Mouse (Mus musculus): ENCODE results near the gene Sptb. TPM values are rescaled to one million over a fixed set of nuclear protein-coding genes. Genes with fewer than 3 reads are reported as not detected.

The Sptb gene
- polyA plus RNA-seq, 1 experiment from 2014 or later = 1.3 TPM

DNA sequence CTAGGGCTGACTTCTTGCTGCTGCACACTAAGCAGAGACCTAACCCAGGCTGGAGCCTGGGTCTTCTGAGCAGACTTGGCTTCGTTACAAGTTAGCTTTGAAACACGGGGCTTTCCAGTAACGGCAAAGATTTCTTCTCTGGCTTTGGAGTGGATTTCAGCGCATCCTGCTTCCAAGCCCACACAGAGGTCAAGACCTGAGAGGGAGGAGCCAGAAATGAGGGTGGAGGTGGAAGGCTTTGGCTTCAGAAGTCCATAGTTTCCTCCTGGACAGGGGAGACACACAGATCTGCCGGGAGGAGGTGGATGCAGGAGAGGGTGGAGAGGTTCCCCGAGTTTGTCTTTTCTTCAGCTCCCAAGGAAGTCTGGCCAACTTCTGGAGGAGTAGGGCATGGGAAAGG, 120.8 kb downstream of the Sptb start:
- H3K36me3 ChIP-seq (ENCODE audit: control insufficient read depth, insufficient read depth, low read length) = no peaks in the 10 kb centered on the region
- H3K4me3 ChIP-seq (ENCODE audit: low read length) = no peak overlapping the region
- H3K4me1 ChIP-seq (replicated peaks; ENCODE audit: control insufficient read depth, insufficient read depth, low read length) = peaks cover 23% of the 10 kb centered on the region
- H3K27me3 ChIP-seq (ENCODE audit: control insufficient read depth, insufficient read depth, low read depth, low read length) = peaks cover 2% of the 10 kb centered on the region; the same call in 1 of the 2 replicates
- H3K27ac ChIP-seq (ENCODE audit: low read length) = 0 out of 2 replicates have a peak overlapping the region, but pooled peaks have one; percentile 7
- H3K4me2 ChIP-seq (ENCODE audit: low read depth, low read length) = no peak overlapping the region
- ATAC-seq (ENCODE audit: low read depth) = no peak
- H3K9ac ChIP-seq (ENCODE audit: low read length) = no peak overlapping the region
- H3K9me3 ChIP-seq (ENCODE audit: control insufficient read depth, low read length) = no peaks in the 10 kb centered on the region
- WGBS = 25% methylated on average over 6 of the region's 6 CpGs

- Histone ChIP-seq H3K27ac (ENCODE audit: low read length) (no peak overlapping the region), H3K9ac (ENCODE audit: low read length) (no peak overlapping the region), H3K4me3 (ENCODE audit: low read length) (no peak overlapping the region), H3K4me2 (ENCODE audit: low read depth, low read length) (no peak overlapping the region), H3K9me3 (ENCODE audit: control insufficient read depth, low read length) (no peaks in the 10 kb centered on the region), H3K4me1 (replicated peaks; ENCODE audit: control insufficient read depth, insufficient read depth, low read length) (peaks cover 19% of the 10 kb centered on the region), H3K36me3 (ENCODE audit: control insufficient read depth, insufficient read depth, low read length) (no peaks in the 10 kb centered on the region), H3K27me3 (ENCODE audit: control insufficient read depth, insufficient read depth, low read depth, low read length) (peaks cover 2% of the 10 kb centered on the region; the same call in 1 of the 2 replicates)
- no peak for ATAC-seq (ENCODE audit: low read depth)
- 71% methylated on average over 11 of the region's 11 CpGs for WGBS
These were observed 123.0 kb downstream of the Sptb start for GRCm38 (mm10) chr12:76587357-76587756.

GRCm38 (mm10) chr12:76585028-76585427, 125.3 kb downstream of the Sptb start:
- H3K4me3 ChIP-seq (ENCODE audit: low read length) = no peak overlapping the region
- ATAC-seq (ENCODE audit: low read depth) = no peak
- no peaks in the 10 kb centered on the region for H3K9me3 ChIP-seq (ENCODE audit: control insufficient read depth, low read length)
- no peak overlapping the region for H3K4me2 ChIP-seq (ENCODE audit: low read depth, low read length)
- H3K27me3 ChIP-seq (ENCODE audit: control insufficient read depth, insufficient read depth, low read depth, low read length) = peaks cover 2% of the 10 kb centered on the region; the same call in 1 of the 2 replicates
- H3K4me1 ChIP-seq (replicated peaks; ENCODE audit: control insufficient read depth, insufficient read depth, low read length) = peaks cover 20% of the 10 kb centered on the region
- H3K27ac ChIP-seq (ENCODE audit: low read length) = no peak overlapping the region
- no peak overlapping the region for H3K9ac ChIP-seq (ENCODE audit: low read length)
- H3K36me3 ChIP-seq (ENCODE audit: control insufficient read depth, insufficient read depth, low read length) = no peaks in the 10 kb centered on the region

DNA sequence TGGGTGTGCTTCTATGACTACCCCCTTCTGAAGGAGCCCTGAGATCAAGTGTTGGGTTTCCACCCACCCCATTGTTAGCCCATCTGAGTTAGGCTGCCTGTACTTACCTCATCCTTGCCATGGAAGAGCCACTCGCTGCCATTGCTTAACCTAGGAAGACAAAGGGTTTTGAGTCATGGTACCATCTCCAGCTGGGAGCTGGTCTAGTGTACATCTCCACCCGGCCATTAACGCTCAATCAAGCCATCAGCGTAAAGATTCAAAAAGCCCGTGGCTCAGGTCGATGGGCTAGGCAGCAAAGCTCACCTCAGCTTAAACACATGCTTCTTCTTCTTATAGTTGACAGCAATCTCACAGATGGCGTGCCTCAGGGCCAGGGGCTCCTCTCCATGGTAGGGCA, 126.9 kb downstream of the Sptb start:
- ATAC-seq (ENCODE audit: low read depth) = no peak
- H3K4me3 ChIP-seq (ENCODE audit: low read length) = no peak overlapping the region
- 90% methylated on average over 7 of the region's 7 CpGs for WGBS
- H3K9me3 ChIP-seq (ENCODE audit: control insufficient read depth, low read length) = no peaks in the 10 kb centered on the region
- no peak overlapping the region for H3K27ac ChIP-seq (ENCODE audit: low read length)
- H3K4me2 ChIP-seq (ENCODE audit: low read depth, low read length) = no peak overlapping the region
- no peak overlapping the region for H3K9ac ChIP-seq (ENCODE audit: low read length)
- H3K27me3 ChIP-seq (ENCODE audit: control insufficient read depth, insufficient read depth, low read depth, low read length) = peaks cover 2% of the 10 kb centered on the region; the same call in 1 of the 2 replicates
- no peaks in the 10 kb centered on the region for H3K36me3 ChIP-seq (ENCODE audit: control insufficient read depth, insufficient read depth, low read length)
- H3K4me1 ChIP-seq (replicated peaks; ENCODE audit: control insufficient read depth, insufficient read depth, low read length) = peaks cover 11% of the 10 kb centered on the region

GRCm38 (mm10) chr12:76582841-76583240, 127.5 kb downstream of the Sptb start:
- no peak overlapping the region for H3K9ac ChIP-seq (ENCODE audit: low read length)
- ATAC-seq (ENCODE audit: low read depth) = peak; percentile 86
- 15% methylated on average over 6 of the region's 6 CpGs for whole genome bisulfite sequencing

GRCm38 (mm10) chr12:76582139-76582538, 128.2 kb downstream of the Sptb start:
- H3K36me3 ChIP-seq (ENCODE audit: control insufficient read depth, insufficient read depth, low read length) = no peaks in the 10 kb centered on the region
- H3K4me3 ChIP-seq (ENCODE audit: low read length) = no peak overlapping the region
- no peak for ATAC-seq (ENCODE audit: low read depth)
- H3K27ac ChIP-seq (ENCODE audit: low read length) = no peak overlapping the region
- peaks cover 11% of the 10 kb centered on the region for H3K4me1 ChIP-seq (replicated peaks; ENCODE audit: control insufficient read depth, insufficient read depth, low read length)
- WGBS = 71% methylated on average over 3 of the region's 3 CpGs
- no peak overlapping the region for H3K4me2 ChIP-seq (ENCODE audit: low read depth, low read length)
- H3K9ac ChIP-seq (ENCODE audit: low read length) = no peak overlapping the region
- H3K27me3 ChIP-seq (ENCODE audit: control insufficient read depth, insufficient read depth, low read depth, low read length) = no peaks in the 10 kb centered on the region
- H3K9me3 ChIP-seq (ENCODE audit: control insufficient read depth, low read length) = no peaks in the 10 kb centered on the region

More at GRCm38 (mm10) chr12:76582841-76583240, 127.5 kb downstream of the Sptb start:
- no peak overlapping the region for H3K4me2 ChIP-seq (ENCODE audit: low read depth, low read length)
- H3K27me3 ChIP-seq (ENCODE audit: control insufficient read depth, insufficient read depth, low read depth, low read length) = peaks cover 1% of the 10 kb centered on the region; the same call in 1 of the 2 replicates
- H3K4me1 ChIP-seq (replicated peaks; ENCODE audit: control insufficient read depth, insufficient read depth, low read length) = peaks cover 11% of the 10 kb centered on the region
- peak overlapping the region; percentile 17; the same call in 1 of the 2 replicates for H3K27ac ChIP-seq (ENCODE audit: low read length)
- H3K4me3 ChIP-seq (ENCODE audit: low read length) = no peak overlapping the region
- no peaks in the 10 kb centered on the region for H3K36me3 ChIP-seq (ENCODE audit: control insufficient read depth, insufficient read depth, low read length)
- no peaks in the 10 kb centered on the region for H3K9me3 ChIP-seq (ENCODE audit: control insufficient read depth, low read length)

GRCm38 (mm10) chr12:76579806-76580205, 130.5 kb downstream of the Sptb start:
- Histone ChIP-seq H3K36me3 (ENCODE audit: control insufficient read depth, insufficient read depth, low read length) (peaks cover 8% of the 10 kb centered on the region), H3K27ac (ENCODE audit: low read length) (no peak overlapping the region), H3K9ac (ENCODE audit: low read length) (no peak overlapping the region), H3K9me3 (ENCODE audit: control insufficient read depth, low read length) (no peaks in the 10 kb centered on the region), H3K4me1 (replicated peaks; ENCODE audit: control insufficient read depth, insufficient read depth, low read length) (peaks cover 11% of the 10 kb centered on the region), H3K4me3 (ENCODE audit: low read length) (no peak overlapping the region), H3K4me2 (ENCODE audit: low read depth, low read length) (no peak overlapping the region), H3K27me3 (ENCODE audit: control insufficient read depth, insufficient read depth, low read depth, low read length) (no peaks in the 10 kb centered on the region)
- ATAC-seq (ENCODE audit: low read depth) = no peak
- 87% methylated on average over 1 of the region's 1 CpGs for WGBS

DNA sequence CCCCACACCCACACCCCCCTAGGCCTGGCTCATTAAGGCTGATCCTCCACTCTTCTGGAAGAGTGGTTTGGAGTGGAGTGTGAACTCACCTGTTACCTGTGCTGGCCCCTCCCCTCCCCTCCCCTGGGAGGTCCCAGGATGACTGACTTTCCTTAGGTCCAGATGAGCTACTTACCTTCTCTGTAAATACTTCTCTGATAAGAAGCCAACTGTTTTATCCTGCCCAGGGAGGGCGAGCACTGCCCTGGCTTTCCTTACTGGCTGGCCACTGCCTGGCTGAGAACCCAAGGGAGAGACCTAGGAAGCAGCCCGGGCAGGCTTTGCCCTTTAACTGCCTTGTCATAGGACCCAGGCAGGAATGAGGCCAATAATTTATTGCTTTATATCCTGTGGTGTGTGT, 131.9 kb downstream of the Sptb start:
- peaks cover 8% of the 10 kb centered on the region for H3K36me3 ChIP-seq (ENCODE audit: control insufficient read depth, insufficient read depth, low read length)
- H3K9me3 ChIP-seq (ENCODE audit: control insufficient read depth, low read length) = no peaks in the 10 kb centered on the region
- no peak overlapping the region for H3K9ac ChIP-seq (ENCODE audit: low read length)
- ATAC-seq (ENCODE audit: low read depth) = no peak
- no peak overlapping the region for H3K4me3 ChIP-seq (ENCODE audit: low read length)
- 61% methylated on average over 2 of the region's 2 CpGs for WGBS
- H3K4me2 ChIP-seq (ENCODE audit: low read depth, low read length) = no peak overlapping the region
- H3K27me3 ChIP-seq (ENCODE audit: control insufficient read depth, insufficient read depth, low read depth, low read length) = no peaks in the 10 kb centered on the region
- peaks cover 11% of the 10 kb centered on the region for H3K4me1 ChIP-seq (replicated peaks; ENCODE audit: control insufficient read depth, insufficient read depth, low read length)
- no peak overlapping the region for H3K27ac ChIP-seq (ENCODE audit: low read length)

GRCm38 (mm10) chr12:76577858-76578257, 132.5 kb downstream of the Sptb start:
- no peak overlapping the region for H3K4me2 ChIP-seq (ENCODE audit: low read depth, low read length)
- H3K27ac ChIP-seq (ENCODE audit: low read length) = no peak overlapping the region
- no peak overlapping the region for H3K9ac ChIP-seq (ENCODE audit: low read length)
- WGBS = 86% methylated on average over 16 of the region's 16 CpGs
- ATAC-seq (ENCODE audit: low read depth) = no peak
- H3K4me1 ChIP-seq (replicated peaks; ENCODE audit: control insufficient read depth, insufficient read depth, low read length) = peaks cover 6% of the 10 kb centered on the region
- no peaks in the 10 kb centered on the region for H3K9me3 ChIP-seq (ENCODE audit: control insufficient read depth, low read length)
- peaks cover 11% of the 10 kb centered on the region for H3K36me3 ChIP-seq (ENCODE audit: control insufficient read depth, insufficient read depth, low read length)
- H3K27me3 ChIP-seq (ENCODE audit: control insufficient read depth, insufficient read depth, low read depth, low read length) = no peaks in the 10 kb centered on the region
- no peak overlapping the region for H3K4me3 ChIP-seq (ENCODE audit: low read length)

DNA sequence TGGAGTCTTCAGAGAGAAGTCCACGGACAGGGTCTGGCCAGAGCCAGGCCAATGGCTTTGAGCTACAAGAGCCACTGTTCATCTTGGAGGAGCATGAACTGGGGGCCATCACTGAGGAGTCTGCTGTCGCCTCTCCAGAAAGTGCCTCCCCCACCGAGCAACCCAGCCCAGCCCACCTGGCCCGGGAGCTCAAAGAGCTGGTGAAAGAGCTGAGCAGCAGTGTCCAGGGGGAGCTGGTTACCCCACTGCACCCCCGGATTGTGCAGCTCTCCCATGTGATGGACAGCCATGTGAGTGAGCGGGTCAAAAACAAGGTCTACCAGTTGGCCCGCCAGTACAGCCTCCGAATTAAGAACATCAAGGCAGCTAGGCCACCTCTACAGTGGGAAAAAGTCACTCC, 133.5 kb downstream of the Sptb start:
- Histone ChIP-seq H3K36me3 (ENCODE audit: control insufficient read depth, insufficient read depth, low read length) (peaks cover 11% of the 10 kb centered on the region), H3K27me3 (ENCODE audit: control insufficient read depth, insufficient read depth, low read depth, low read length) (no peaks in the 10 kb centered on the region)

More for the DNA sequence above, 133.5 kb downstream of the Sptb start:
- Histone ChIP-seq H3K27ac (ENCODE audit: low read length) (no peak overlapping the region), H3K9me3 (ENCODE audit: control insufficient read depth, low read length) (no peaks in the 10 kb centered on the region), H3K4me3 (ENCODE audit: low read length) (no peak overlapping the region), H3K9ac (ENCODE audit: low read length) (no peak overlapping the region), H3K4me1 (replicated peaks; ENCODE audit: control insufficient read depth, insufficient read depth, low read length) (no peaks in the 10 kb centered on the region), H3K4me2 (ENCODE audit: low read depth, low read length) (no peak overlapping the region)
- no peak for ATAC-seq (ENCODE audit: low read depth)
- WGBS = 94% methylated on average over 8 of the region's 8 CpGs
